Mouse (Mus musculus) testis, adult 2 months (tissue): ENCODE measurements around the gene Zfp408. TPM values are rescaled to one million over a fixed set of nuclear protein-coding genes. Genes with fewer than 3 reads are reported as not detected.

Experiments used
- H3K27ac ChIP-seq: fragments of 200-500 bp; 2 replicates; pipeline ENCODE4 v1.5.1; 2012; ENCODE audit warnings: low read depth, low read length; ENCODE audit not compliant: control insufficient read depth, insufficient read depth
- H3K27me3 ChIP-seq: fragments of 200-500 bp; 2 replicates; pipeline ENCODE4 v1.6.1; 2012; ENCODE audit warnings: mild to moderate bottlenecking, low read length, moderate library complexity; ENCODE audit not compliant: control insufficient read depth, insufficient read depth
- H3K36me3 ChIP-seq: fragments of 200-500 bp; 2 replicates; pipeline ENCODE4 v1.6.1; 2012; ENCODE audit warnings: mild to moderate bottlenecking, low read length; ENCODE audit not compliant: control insufficient read depth, insufficient read depth
- H3K4me1 ChIP-seq: fragments of 200-500 bp; 2 replicates; pipeline ENCODE4 v1.6.1; 2012; ENCODE audit warnings: low read length; ENCODE audit not compliant: control insufficient read depth, insufficient read depth
- H3K4me3 ChIP-seq: fragments of 200-500 bp; 2 replicates; pipeline ENCODE4 v1.5.1; 2012; ENCODE audit warnings: low read depth, mild to moderate bottlenecking, low read length, moderate library complexity, mixed read lengths; ENCODE audit not compliant: control insufficient read depth
- CTCF ChIP-seq: fragments of 200-500 bp; IDR thresholded peaks from 2 replicates; pipeline ENCODE4 v1.5.1; 2012; ENCODE audit warnings: low read depth, mild to moderate bottlenecking, inconsistent platforms, low read length, moderate library complexity; ENCODE audit not compliant: control insufficient read depth, insufficient read depth, insufficient replicate concordance
- POLR2A ChIP-seq: fragments of 200-500 bp; IDR thresholded peaks from 2 replicates; pipeline ENCODE4 v1.6.1; 2012; ENCODE audit warnings: low read depth, mild to moderate bottlenecking, inconsistent platforms, low read length, moderate library complexity; ENCODE audit not compliant: control insufficient read depth
- polyA plus RNA-seq: library from polyadenylated mRNA; depleted of rRNA; stranded (reverse); fragments of >200 nt; gene quantifications from 2 replicates; pipeline ENCODE4 v1.2.3, GENCODE M21; 2012

The Zfp408 gene
- polyA plus RNA-seq, 1 experiment = 6.3 TPM

GRCm38 (mm10) chr2:91664780-91665179 is 15.2 kb upstream of the Zfp408 start:
- Histone ChIP-seq H3K4me1 (no peaks in the 10 kb centered on the region), H3K36me3 (no peaks in the 10 kb centered on the region; the same call in 1 of the 2 replicates), H3K27me3 (no peaks in the 10 kb centered on the region), H3K4me3 (no peak overlapping the region), H3K27ac (no peak overlapping the region)
- TF ChIP-seq POLR2A (no peak), CTCF (no peak)

- H3K27me3 ChIP-seq = no peaks in the 10 kb centered on the region
- H3K4me3 ChIP-seq = no peak overlapping the region
- peaks cover 5% of the 10 kb centered on the region for H3K36me3 ChIP-seq
- H3K27ac ChIP-seq = no peak overlapping the region
- TF ChIP-seq CTCF (no peak), POLR2A (no peak)
- no peaks in the 10 kb centered on the region for H3K4me1 ChIP-seq
Measured at GRCm38 (mm10) chr2:91660981-91661380, 11.4 kb upstream of the Zfp408 start.

GRCm38 (mm10) chr2:91659657-91660056 is 10.1 kb upstream of the Zfp408 start:
- Histone ChIP-seq H3K4me1 (no peaks in the 10 kb centered on the region), H3K4me3 (no peak overlapping the region), H3K27me3 (no peaks in the 10 kb centered on the region), H3K36me3 (peaks cover 5% of the 10 kb centered on the region), H3K27ac (no peak overlapping the region)
- TF ChIP-seq CTCF (no peak), POLR2A (no peak)

- H3K27me3 ChIP-seq = no peaks in the 10 kb centered on the region
- peaks cover 17% of the 10 kb centered on the region for H3K4me1 ChIP-seq
- H3K36me3 ChIP-seq = peaks cover 5% of the 10 kb centered on the region
- no peak overlapping the region for H3K4me3 ChIP-seq
- no peak overlapping the region for H3K27ac ChIP-seq
- TF ChIP-seq POLR2A (no peak), CTCF (0 out of 2 replicates have a peak, but pooled peaks have one; percentile 4)
Measured at GRCm38 (mm10) chr2:91656774-91657173, 7.2 kb upstream of the Zfp408 start.

GRCm38 (mm10) chr2:91655827-91656226 is 6.2 kb upstream of the Zfp408 start:
- no peak for TF ChIP-seq POLR2A
- no peak for TF ChIP-seq CTCF
- H3K27me3 ChIP-seq = no peaks in the 10 kb centered on the region
- H3K36me3 ChIP-seq = peaks cover 5% of the 10 kb centered on the region
- no peak overlapping the region for H3K4me3 ChIP-seq
- H3K27ac ChIP-seq = no peak overlapping the region
- peaks cover 22% of the 10 kb centered on the region for H3K4me1 ChIP-seq

GRCm38 (mm10) chr2:91655388-91655787 is 5.8 kb upstream of the Zfp408 start:
- no peak for TF ChIP-seq CTCF
- no peak for TF ChIP-seq POLR2A
- no peak overlapping the region for H3K27ac ChIP-seq
- peaks cover 24% of the 10 kb centered on the region for H3K4me1 ChIP-seq
- H3K4me3 ChIP-seq = no peak overlapping the region
- peaks cover 5% of the 10 kb centered on the region for H3K36me3 ChIP-seq
- no peaks in the 10 kb centered on the region for H3K27me3 ChIP-seq

GRCm38 (mm10) chr2:91652863-91653262 is 3.3 kb upstream of the Zfp408 start:
- Histone ChIP-seq H3K4me3 (peak overlapping the region; percentile 56), H3K36me3 (peaks cover 5% of the 10 kb centered on the region), H3K27me3 (no peaks in the 10 kb centered on the region), H3K4me1 (peaks cover 28% of the 10 kb centered on the region), H3K27ac (peak overlapping the region; percentile 69)
- TF ChIP-seq POLR2A (no peak; the same call in 1 of the 2 replicates), CTCF (no peak)

- Histone ChIP-seq H3K4me3 (peak overlapping the region; percentile 19), H3K27me3 (no peaks in the 10 kb centered on the region), H3K36me3 (peaks cover 3% of the 10 kb centered on the region), H3K27ac (no peak overlapping the region), H3K4me1 (peaks cover 28% of the 10 kb centered on the region)
- TF ChIP-seq CTCF = no peak
- no peak for TF ChIP-seq POLR2A
Measured at GRCm38 (mm10) chr2:91651458-91652258, 2.1 kb upstream of the Zfp408 start.
